Mouse (Mus musculus) liver, embryonic 15.5 days (tissue): ENCODE data around the gene Ehmt2. TPM values are rescaled to one million over a fixed set of nuclear protein-coding genes. Genes with fewer than 3 reads are reported as not detected.
"Not testable (repeated sequence)": the region's sequence is repeated elsewhere in the genome, so short reads cannot be mapped to it uniquely, and the experiment has no call there.

Experiments used
- ATAC-seq: fragments of 200-750 bp; cut with Nextera tagmentation; 2 replicates; pipeline ENCODE4 v1.8.0; 2017; ENCODE audit warnings: moderate number of reproducible peaks, mild to moderate bottlenecking, moderate library complexity; ENCODE audit not compliant: insufficient read depth
- H3K27ac ChIP-seq: fragments of 300-500 bp; sonication (generic); replicated peaks from 2 replicates; pipeline ENCODE4 v1.5.1; 2015; ENCODE audit warnings: mild to moderate bottlenecking, inconsistent platforms
- H3K27me3 ChIP-seq: fragments of 300-500 bp; sonication (generic); 2 replicates; pipeline ENCODE4 v1.6.1; 2015; ENCODE audit warnings: mild to moderate bottlenecking, inconsistent platforms
- H3K36me3 ChIP-seq: fragments of 300-500 bp; sonication (generic); replicated peaks from 2 replicates; pipeline ENCODE4 v1.6.1; 2015; ENCODE audit warnings: moderate library complexity, mild to moderate bottlenecking, inconsistent platforms
- H3K4me1 ChIP-seq: fragments of 300-500 bp; sonication (generic); replicated peaks from 2 replicates; pipeline ENCODE4 v1.6.1; 2015; ENCODE audit warnings: inconsistent platforms
- H3K4me2 ChIP-seq: fragments of 300-500 bp; sonication (generic); 2 replicates; pipeline ENCODE4 v1.6.1; 2015; ENCODE audit warnings: moderate library complexity, mild to moderate bottlenecking, inconsistent platforms
- H3K4me3 ChIP-seq: fragments of 300-500 bp; sonication (generic); replicated peaks from 2 replicates; pipeline ENCODE4 v1.5.1; 2015; ENCODE audit warnings: mild to moderate bottlenecking, inconsistent platforms
- H3K9ac ChIP-seq: fragments of 300-500 bp; sonication (generic); 2 replicates; pipeline ENCODE4 v1.6.1; 2015; ENCODE audit warnings: moderate library complexity, mild to moderate bottlenecking, inconsistent platforms
- H3K9me3 ChIP-seq: fragments of 300-500 bp; sonication (generic); replicated peaks from 2 replicates; pipeline ENCODE4 v1.6.1; 2016; ENCODE audit warnings: inconsistent platforms
- WGBS: fragments of 180-500 bp; shearing (Covaris S2); methylation state at CpG from one replicate; pipeline ENCODE4 v1.1.7; 2015; ENCODE audit warnings: mixed read lengths; ENCODE audit not compliant: insufficient replicate concordance; 5-methylcytosine and 5-hydroxymethylcytosine counted together
- polyA plus RNA-seq: library from polyadenylated mRNA; unstranded; fragments of >200 nt; fragmentation: Nextera tagmentation; extraction: Ambion mirVana; gene quantifications from 2 replicates; pipeline ENCODE4 v1.2.1, GENCODE M21; 2015

Gene Ehmt2
- polyA plus RNA-seq, 1 experiment from 2014 or later = 14.6 TPM

DNA sequence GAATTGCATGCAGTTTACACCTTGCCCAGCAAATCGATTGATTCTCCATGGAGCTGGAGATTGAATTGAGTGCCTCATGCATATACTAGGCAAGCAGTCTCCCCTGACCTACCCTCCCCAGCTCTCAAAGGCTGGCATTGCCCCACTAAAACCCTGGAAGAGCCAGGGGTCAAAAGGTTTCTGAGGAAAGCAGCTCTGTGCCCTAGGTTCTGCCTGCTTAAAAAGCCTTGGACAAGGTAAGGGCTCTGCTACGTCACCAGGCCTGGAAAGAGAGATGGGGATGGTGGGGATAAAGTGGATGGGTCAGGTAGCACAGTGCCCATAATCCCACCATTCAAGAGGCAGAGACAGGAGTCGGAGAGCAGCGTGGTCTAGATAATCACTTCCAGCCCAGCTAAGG, 56.6 kb downstream of the Ehmt2 start:
- H3K27ac ChIP-seq = no peak overlapping the region
- no peak overlapping the region for H3K9ac ChIP-seq
- H3K4me1 ChIP-seq = peaks cover 34% of the 10 kb centered on the region
- H3K4me3 ChIP-seq = no peak overlapping the region
- H3K4me2 ChIP-seq = no peak overlapping the region
- H3K36me3 ChIP-seq = peaks cover 12% of the 10 kb centered on the region
- peaks cover 40% of the 10 kb centered on the region for H3K27me3 ChIP-seq
- 72% methylated on average over 4 of the region's 4 CpGs for WGBS
- no peaks in the 10 kb centered on the region for H3K9me3 ChIP-seq
- no peak for ATAC-seq

DNA sequence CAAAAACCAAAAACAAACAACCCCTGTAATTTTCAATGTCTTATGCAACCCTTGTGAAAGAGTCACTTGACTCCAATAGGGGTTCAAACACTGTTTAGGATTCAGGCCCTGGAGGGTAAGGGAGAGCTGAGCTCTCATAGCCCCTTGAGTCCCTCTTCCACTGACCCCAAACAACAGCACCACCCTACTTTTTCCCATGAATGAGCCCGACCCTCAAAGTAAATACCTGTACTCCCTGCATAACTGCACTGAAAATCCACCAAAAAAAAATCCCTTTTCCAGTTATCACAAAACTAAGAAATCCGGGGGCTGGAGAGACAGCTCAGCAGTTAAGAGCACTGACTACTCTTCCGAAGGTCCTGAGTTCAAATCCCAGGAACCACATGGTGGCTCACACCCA, 57.6 kb downstream of the Ehmt2 start:
- WGBS = 54% methylated on average over 3 of the region's 3 CpGs
- no peak for ATAC-seq
- H3K9me3 ChIP-seq = no peaks in the 10 kb centered on the region

DNA sequence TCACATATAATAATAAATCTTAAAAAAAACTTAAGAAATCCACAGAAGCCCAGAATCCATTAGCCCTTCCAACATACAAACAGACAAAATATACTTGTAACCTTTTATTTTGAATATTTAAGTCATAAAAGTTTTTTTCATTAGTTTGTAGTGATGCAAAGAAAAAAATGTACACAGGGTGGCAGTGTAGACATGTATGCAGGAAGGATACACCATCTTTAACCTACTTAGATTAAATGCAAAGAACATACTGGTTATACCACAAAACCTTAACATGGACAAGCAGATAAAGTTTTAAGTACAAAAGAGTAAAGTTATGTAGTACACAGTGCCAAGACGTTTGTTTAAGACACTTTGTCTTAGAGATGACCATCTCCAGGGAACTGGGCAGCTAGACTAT, 58.1 kb downstream of the Ehmt2 start:
- H3K27me3 ChIP-seq = peaks cover 53% of the 10 kb centered on the region
- H3K4me1 ChIP-seq = peaks cover 27% of the 10 kb centered on the region
- no peak overlapping the region for H3K4me2 ChIP-seq
- 9% methylated on average over 1 of the region's 1 CpGs for WGBS
- no peak overlapping the region for H3K9ac ChIP-seq
- H3K27ac ChIP-seq = no peak overlapping the region
- H3K9me3 ChIP-seq = no peaks in the 10 kb centered on the region
- no peak overlapping the region for H3K4me3 ChIP-seq
- no peaks in the 10 kb centered on the region for H3K36me3 ChIP-seq
- no peak for ATAC-seq

More for the DNA sequence above, 57.6 kb downstream of the Ehmt2 start:
- Histone ChIP-seq H3K9ac (no peak overlapping the region), H3K27ac (no peak overlapping the region), H3K4me1 (peaks cover 32% of the 10 kb centered on the region), H3K27me3 (peaks cover 50% of the 10 kb centered on the region), H3K4me2 (no peak overlapping the region), H3K36me3 (peaks cover 1% of the 10 kb centered on the region), H3K4me3 (no peak overlapping the region)

DNA sequence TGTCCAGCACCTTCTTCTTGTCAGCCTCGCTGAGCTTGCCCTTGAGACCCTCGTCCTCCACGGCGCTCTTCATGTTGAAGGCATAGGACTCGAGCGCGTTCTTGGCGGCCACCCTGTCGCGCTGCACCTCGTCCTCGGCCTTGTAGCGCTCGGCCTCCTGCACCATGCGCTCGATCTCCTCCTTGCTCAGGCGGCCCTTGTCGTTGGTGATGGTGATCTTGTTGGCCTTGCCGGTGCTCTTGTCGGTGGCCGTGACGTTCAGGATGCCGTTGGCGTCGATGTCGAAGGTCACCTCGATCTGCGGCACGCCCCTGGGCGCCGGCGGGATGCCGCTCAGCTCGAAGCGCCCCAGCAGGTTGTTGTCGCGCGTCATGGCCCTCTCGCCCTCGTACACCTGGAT, 59.0 kb downstream of the Ehmt2 start:
- 28% methylated on average over 37 of the region's 40 CpGs for WGBS
- ATAC-seq, H3K9ac ChIP-seq, H3K4me2 ChIP-seq, H3K36me3 ChIP-seq, H3K4me3 ChIP-seq, H3K9me3 ChIP-seq, H3K27ac ChIP-seq: not testable (repeated sequence)
- Histone ChIP-seq H3K27me3 (peaks cover 62% of the 10 kb centered on the region), H3K4me1 (peaks cover 19% of the 10 kb centered on the region)

DNA sequence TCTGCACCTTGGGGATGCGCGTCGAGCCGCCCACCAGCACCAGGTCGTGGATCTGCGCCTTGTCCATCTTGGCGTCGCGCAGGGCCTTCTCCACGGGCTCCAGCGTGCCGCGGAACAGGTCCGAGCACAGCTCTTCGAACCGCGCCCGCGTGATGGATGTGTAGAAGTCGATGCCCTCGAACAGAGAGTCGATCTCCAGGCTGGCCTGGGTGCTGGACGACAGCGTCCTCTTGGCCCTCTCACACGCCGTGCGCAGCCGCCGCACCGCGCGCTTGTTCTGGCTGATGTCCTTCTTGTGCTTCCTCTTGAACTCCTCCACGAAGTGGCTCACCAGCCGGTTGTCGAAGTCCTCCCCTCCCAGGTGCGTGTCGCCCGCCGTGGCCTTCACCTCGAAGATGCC, 59.7 kb downstream of the Ehmt2 start:
- H3K4me2 ChIP-seq, H3K9ac ChIP-seq, H3K9me3 ChIP-seq, ATAC-seq, H3K27ac ChIP-seq, H3K36me3 ChIP-seq, H3K4me3 ChIP-seq: not testable (repeated sequence)
- peaks cover 17% of the 10 kb centered on the region for H3K4me1 ChIP-seq
- 28% methylated on average over 30 of the region's 40 CpGs for WGBS
- H3K27me3 ChIP-seq = peaks cover 68% of the 10 kb centered on the region

DNA sequence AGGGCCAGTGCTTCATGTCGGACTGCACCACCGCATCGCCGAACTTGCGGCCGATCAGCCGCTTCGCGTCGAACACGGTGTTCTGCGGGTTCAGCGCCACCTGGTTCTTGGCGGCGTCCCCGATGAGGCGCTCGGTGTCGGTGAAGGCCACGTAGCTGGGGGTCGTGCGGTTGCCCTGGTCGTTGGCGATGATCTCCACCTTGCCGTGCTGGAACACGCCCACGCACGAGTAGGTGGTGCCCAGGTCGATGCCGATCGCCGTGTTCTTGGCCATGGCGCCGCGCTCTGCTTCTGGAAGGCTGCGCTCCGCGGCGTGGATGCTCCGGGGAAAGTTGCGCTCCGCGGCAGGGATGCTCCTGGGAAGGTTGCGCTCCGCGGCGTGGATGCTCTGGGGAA, 60.5 kb downstream of the Ehmt2 start:
- Histone ChIP-seq H3K4me1 (peaks cover 12% of the 10 kb centered on the region), H3K4me2 (peak overlapping the region; percentile 91), H3K27me3 (peaks cover 74% of the 10 kb centered on the region), H3K4me3 (peak overlapping the region; percentile 62)
- ATAC-seq = peak; percentile 14
- H3K36me3 ChIP-seq, H3K9me3 ChIP-seq, H3K9ac ChIP-seq, H3K27ac ChIP-seq: not testable (repeated sequence)
- WGBS = 3% methylated on average over 28 of the region's 47 CpGs

DNA sequence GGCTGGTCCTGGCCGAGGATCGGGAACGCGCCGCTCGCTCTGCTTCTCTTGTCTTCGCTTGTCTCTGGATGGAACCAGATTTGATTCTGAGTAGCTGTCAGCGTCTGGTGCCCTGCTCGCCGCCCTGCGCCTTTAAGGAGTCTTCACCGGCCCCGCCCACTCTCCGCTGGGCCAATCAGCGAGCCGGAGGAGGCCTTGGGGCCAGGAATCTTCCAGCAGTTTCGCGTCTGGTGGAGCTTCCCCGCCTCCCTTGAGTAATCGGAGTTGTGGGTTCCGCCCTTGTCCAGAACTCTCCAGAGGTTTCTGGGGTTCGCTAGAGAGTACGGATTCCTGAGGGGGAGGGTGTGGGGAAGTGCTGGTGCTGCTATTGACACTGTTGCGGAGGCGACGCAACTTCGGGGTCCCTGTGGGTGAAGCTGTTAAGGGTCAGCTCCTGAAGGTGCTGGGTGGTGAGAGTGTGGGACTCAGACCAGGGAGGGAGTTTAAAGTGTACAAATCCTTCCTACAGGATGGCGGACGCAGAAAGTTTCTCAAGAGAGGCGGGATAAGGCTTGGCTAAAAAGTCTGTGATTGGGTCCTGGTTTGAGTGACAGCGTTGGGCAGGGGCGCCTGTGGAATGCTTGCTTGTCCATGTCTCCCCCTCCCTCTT, 61.0 kb downstream of the Ehmt2 start, which contains the start of gene Hspa1b:
Hspa1b (minus strand) TSS at position 109 of the 649 bp plus-strand sequence.
- peak; percentile 81 for ATAC-seq
- H3K27ac ChIP-seq = peak within 1 kb of the TSS; percentile 81
- H3K4me2 ChIP-seq = peak within 1 kb of the TSS; percentile 91
- not testable (repeated sequence) for H3K36me3 ChIP-seq, H3K9me3 ChIP-seq
- peak within 1 kb of the TSS; percentile 67 for H3K9ac ChIP-seq
- peaks cover 12% of the 10 kb centered on the region for H3K4me1 ChIP-seq
- peaks cover 78% of the 10 kb centered on the region for H3K27me3 ChIP-seq
- WGBS = under 1% methylated on average over 32 of the region's 32 CpGs
- H3K4me3 ChIP-seq = peak within 1 kb of the TSS; percentile 62

DNA sequence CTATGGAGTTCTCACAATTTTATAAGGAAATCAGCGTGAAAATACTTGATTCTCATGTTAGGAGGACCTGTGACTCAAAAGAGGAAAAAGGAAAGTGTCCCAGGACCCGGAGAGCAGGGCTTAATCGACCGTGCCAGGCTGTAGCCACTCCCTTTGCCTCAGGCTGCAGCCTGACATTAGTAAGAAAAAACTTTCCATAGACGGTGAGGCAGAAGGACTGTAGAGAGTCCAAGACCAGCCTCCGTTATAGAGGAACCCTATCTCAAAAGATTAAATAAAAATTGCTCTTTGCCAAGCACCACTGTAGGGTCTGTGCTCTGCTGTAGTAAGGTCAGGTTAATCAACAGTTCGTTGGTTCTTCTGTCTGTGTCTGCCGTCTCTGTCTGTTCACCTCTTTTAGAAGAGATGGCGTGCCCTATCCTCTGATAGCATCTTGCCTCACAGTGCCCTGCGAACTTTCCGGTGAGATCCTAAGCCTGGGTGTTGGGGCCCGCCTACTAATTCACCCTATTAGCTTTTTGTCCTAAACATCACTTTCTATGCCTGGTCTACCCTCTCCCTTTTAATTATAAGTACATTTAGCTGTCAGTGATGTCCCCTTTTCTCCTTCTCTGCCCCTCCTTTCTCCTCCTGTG, 61.7 kb downstream of the Ehmt2 start:
- ATAC-seq = peak; percentile 36; the same call in 1 of the 2 replicates
- Histone ChIP-seq H3K36me3 (no peaks in the 10 kb centered on the region), H3K4me1 (peaks cover 12% of the 10 kb centered on the region), H3K9ac (peak overlapping the region; percentile 67), H3K27me3 (peaks cover 83% of the 10 kb centered on the region), H3K4me3 (peak overlapping the region; percentile 62), H3K4me2 (peak overlapping the region; percentile 91), H3K9me3 (no peaks in the 10 kb centered on the region), H3K27ac (peak overlapping the region; percentile 81)
- 5% methylated on average over 12 of the region's 12 CpGs for WGBS

DNA sequence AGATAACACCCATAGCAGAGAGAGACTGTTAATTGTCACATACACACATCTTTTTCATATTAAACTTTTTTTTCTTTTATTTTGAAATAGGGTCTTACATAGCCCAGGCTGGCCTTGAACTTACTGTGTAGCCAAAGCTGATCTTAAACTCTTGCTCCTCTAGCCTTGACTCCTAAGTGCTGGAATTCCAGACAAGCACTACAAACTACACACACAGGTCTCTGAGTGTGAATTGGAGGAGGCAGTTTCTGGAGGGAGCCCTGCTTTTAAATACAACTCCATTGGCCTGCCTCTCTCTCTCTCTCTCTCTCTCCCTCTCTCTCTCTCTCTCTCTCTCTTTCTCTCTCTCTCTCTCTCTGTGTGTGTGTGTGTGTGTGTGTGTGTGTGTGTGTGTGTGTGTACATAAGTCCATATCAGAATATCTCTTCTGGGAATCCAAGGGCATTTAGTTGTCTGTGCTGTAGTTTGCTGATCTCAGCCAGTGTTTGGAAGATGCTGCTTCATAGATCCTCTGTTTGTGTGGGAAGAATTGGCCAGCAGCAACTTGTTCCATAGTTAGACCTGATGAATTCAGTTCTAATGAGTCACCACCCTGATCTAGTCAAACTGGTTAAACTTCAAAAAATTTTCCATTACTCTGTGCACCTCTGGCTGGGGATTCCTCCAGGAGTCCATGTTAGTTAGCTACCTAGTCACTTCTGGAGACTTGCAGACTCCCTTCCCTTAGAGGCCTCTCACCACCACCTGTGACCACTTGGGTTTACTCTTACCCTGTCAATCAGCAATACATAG, 62.6 kb downstream of the Ehmt2 start:
- peaks cover 84% of the 10 kb centered on the region for H3K27me3 ChIP-seq

DNA sequence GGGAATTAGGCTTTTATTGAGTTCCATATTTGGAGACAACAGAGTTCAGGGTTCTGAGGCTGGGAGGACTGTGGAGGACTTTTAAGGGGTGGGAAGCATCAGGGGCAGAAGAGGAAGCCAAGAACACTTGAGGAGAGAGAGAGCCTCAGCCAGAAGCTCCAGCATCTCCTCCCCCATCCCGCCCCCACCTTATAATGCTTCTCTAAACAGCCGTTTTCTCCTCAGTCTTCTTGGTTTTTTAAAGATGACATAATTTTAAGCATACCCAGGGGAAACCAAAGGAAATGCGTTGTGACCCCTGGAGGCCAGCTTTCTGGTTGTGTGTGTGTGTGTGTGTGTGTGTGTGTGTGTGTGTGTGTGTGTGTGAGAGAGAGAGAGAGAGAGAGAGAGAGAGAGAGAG, 63.9 kb downstream of the Ehmt2 start:
- Histone ChIP-seq H3K36me3 (no peaks in the 10 kb centered on the region), H3K4me2 (no peak overlapping the region), H3K27me3 (peaks cover 81% of the 10 kb centered on the region), H3K4me1 (peaks cover 12% of the 10 kb centered on the region), H3K4me3 (no peak overlapping the region), H3K27ac (no peak overlapping the region), H3K9ac (no peak overlapping the region), H3K9me3 (no peaks in the 10 kb centered on the region)
- no peak for ATAC-seq
- 21% methylated on average over 3 of the region's 3 CpGs for WGBS

More for the DNA sequence above, 62.6 kb downstream of the Ehmt2 start:
- Histone ChIP-seq H3K9ac (no peak overlapping the region), H3K27ac (no peak overlapping the region), H3K4me1 (peaks cover 12% of the 10 kb centered on the region), H3K4me3 (no peak overlapping the region), H3K36me3 (no peaks in the 10 kb centered on the region), H3K9me3 (no peaks in the 10 kb centered on the region), H3K4me2 (no peak overlapping the region)
- no peak for ATAC-seq

DNA sequence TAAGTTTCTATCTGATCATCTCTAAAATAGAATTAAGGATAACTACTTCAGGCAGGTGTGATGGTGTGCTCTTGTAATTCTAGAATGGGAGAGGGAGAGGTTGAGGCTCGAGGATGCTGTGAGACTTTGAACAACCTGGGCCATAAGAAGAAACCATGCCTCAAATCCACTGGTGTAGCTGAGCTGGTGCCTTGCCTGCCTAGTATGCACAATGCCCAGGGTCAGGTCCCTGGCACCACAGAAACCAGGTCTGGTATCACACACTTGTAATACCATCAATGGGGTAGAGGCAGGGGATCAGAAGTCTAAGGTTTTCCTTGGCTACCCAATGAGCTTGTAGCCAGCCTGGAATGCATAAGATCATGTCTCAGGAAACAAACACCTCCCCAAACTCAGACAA, 64.6 kb downstream of the Ehmt2 start:
- ATAC-seq = no peak
- Histone ChIP-seq H3K4me2 (no peak overlapping the region), H3K27me3 (peaks cover 84% of the 10 kb centered on the region), H3K4me3 (no peak overlapping the region), H3K27ac (no peak overlapping the region), H3K4me1 (peaks cover 12% of the 10 kb centered on the region), H3K9me3 (no peaks in the 10 kb centered on the region), H3K9ac (no peak overlapping the region), H3K36me3 (no peaks in the 10 kb centered on the region)
- 55% methylated on average over 1 of the region's 1 CpGs for WGBS
